Mouse (Mus musculus): ENCODE measurements around the gene Ubap1l. TPM values are rescaled to one million over a fixed set of nuclear protein-coding genes. Genes with fewer than 3 reads are reported as not detected.

Ubap1l gene
- total RNA-seq, 2 experiments from 2014 or later = 0.25 TPM; not detected in 1

GRCm38 (mm10) chr9:65407327-65407726 is 46.5 kb downstream of the Ubap1l start:
- intact Hi-C loops (cut with DNase I) = no loop called here
- no peak for DNase-seq

GRCm38 (mm10) chr9:65407861-65408260 is 47.0 kb downstream of the Ubap1l start:
- intact Hi-C loops (cut with DNase I) = no loop called here
- DNase-seq = no peak

- intact Hi-C loops (cut with DNase I) = no loop called here
- DNase-seq = peak; percentile 37 to 50
These were observed 48.0 kb downstream of the Ubap1l start for GRCm38 (mm10) chr9:65408871-65409295.

GRCm38 (mm10) chr9:65410378-65410777 is 49.5 kb downstream of the Ubap1l start:
- intact Hi-C loops (cut with DNase I) = no loop called here
- no peak for DNase-seq

GRCm38 (mm10) chr9:65411326-65411725 is 50.5 kb downstream of the Ubap1l start:
- intact Hi-C loops (cut with DNase I) = no loop called here
- no peak for DNase-seq

- intact Hi-C loops (cut with DNase I) = no loop called here
- no peak for DNase-seq
These were observed 56.9 kb downstream of the Ubap1l start for GRCm38 (mm10) chr9:65417738-65418137.

- DNase-seq = no peak
- intact Hi-C loops (cut with DNase I) = no loop called here
These were observed 58.8 kb downstream of the Ubap1l start for GRCm38 (mm10) chr9:65419633-65420032.

GRCm38 (mm10) chr9:65422760-65423501 is 62.1 kb downstream of the Ubap1l start, which contains the start of gene Slc51b:
Gene Slc51b, minus strand, starts transcription at chr9:65422955.
- intact Hi-C loops (cut with DNase I) = no loop called here
- no peak for DNase-seq

GRCm38 (mm10) chr9:65424393-65424792 is 63.6 kb downstream of the Ubap1l start:
- intact Hi-C loops (cut with DNase I) = no loop called here
- DNase-seq = no peak

- intact Hi-C loops (cut with DNase I) = no loop called here
- DNase-seq = no peak
These were observed 66.7 kb downstream of the Ubap1l start for GRCm38 (mm10) chr9:65427511-65427910.

GRCm38 (mm10) chr9:65428003-65428402 is 67.2 kb downstream of the Ubap1l start:
- no peak for DNase-seq
- intact Hi-C loops (cut with DNase I) = no loop called here

Other genes starting within 250 kb of the Ubap1l start
- gene Igdcc3, start 219.9 kb upstream of the Ubap1l start, total RNA-seq (2021) = under 1 TPM in 1 of 2 experiments, not detected in 1; 0.08 TPM
- 1 to 10 TPM; 3.8 to 4.1 TPM for gene Parp16, start 165.7 kb upstream of the Ubap1l start, total RNA-seq (2021)
- 1 to 10 TPM; 3.9 to 5.6 TPM for gene Cilp, start 95.9 kb upstream of the Ubap1l start, total RNA-seq (2021)
- gene Clpx, start 66.8 kb upstream of the Ubap1l start, total RNA-seq (2021) = 100 to 1,000 TPM; 127 to 134 TPM
- gene Pdcd7, start 14.9 kb upstream of the Ubap1l start, total RNA-seq (2021) = 10 to 100 TPM; 13.4 to 14.7 TPM
- 1 to 10 TPM; 2.2 to 2.4 TPM for gene Kbtbd13, start 30.6 kb downstream of the Ubap1l start, total RNA-seq (2021)
- 1 to 10 TPM; 8.4 to 9.2 TPM for gene Rasl12, start 37.5 kb downstream of the Ubap1l start, total RNA-seq (2021)
- not detected for gene Slc51b, start 61.9 kb downstream of the Ubap1l start, total RNA-seq (2021)
- 1 to 10 TPM; 7.1 to 7.5 TPM for gene Mtfmt, start 74.7 kb downstream of the Ubap1l start, total RNA-seq (2021)
- gene Spg21, start 99.9 kb downstream of the Ubap1l start, total RNA-seq (2021) = 10 to 100 TPM; 11.3 to 16.0 TPM
- gene Ankdd1a, start 159.2 kb downstream of the Ubap1l start, total RNA-seq (2021) = not detected
- gene Plekho2, start 219.0 kb downstream of the Ubap1l start, total RNA-seq (2021) = 10 to 100 TPM; 13.3 to 15.3 TPM
- under 1 TPM; 0.30 to 0.61 TPM for gene Pif1, start 226.1 kb downstream of the Ubap1l start, total RNA-seq (2021)

Data from heart, postnatal 36 days (tissue).